In the genomic region with DNA sequence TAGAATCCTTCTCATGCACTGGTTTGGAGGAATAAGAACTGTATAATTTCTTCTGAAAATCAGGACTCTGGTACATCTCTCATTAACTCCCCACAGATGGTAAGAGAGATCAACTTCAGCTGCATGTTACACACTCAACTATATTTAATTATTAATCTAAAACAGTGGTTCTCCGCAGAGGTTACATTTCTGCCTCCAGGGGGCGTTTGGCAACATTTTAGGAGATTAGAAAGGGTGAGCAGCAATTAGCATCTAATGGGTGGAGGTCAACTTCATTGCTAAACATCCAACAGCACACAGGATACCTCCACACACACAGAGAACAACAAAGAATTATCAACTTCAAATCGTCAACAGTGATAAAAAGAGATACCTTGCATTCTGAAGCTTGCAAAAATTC, we compare ENCODE assay signal across 8 mouse cellular contexts. TPM values are rescaled to one million over a fixed set of nuclear protein-coding genes. Genes with fewer than 3 reads are reported as not detected.
DNase-seq lines count a peak whose midpoint lies in the region; ATAC-seq lines count a peak whose summit lies in the region.

No protein-coding gene starts in this region.

- intact Hi-C loops in gastrocnemius, postnatal 36 days (cut with DNase I) = no loop called here

- H3K9ac ChIP-seq in heart, embryonic 15.5 days = no peak overlapping the region

- 0 out of 2 replicates have a peak overlapping the region, but pooled peaks have one; percentile 82 for H3K4me3 ChIP-seq in heart, embryonic 15.5 days
- H3K4me3 ChIP-seq in midbrain, embryonic 10.5 days = peak overlapping the region; percentile 71; the same call in 1 of the 2 replicates

- no peak overlapping the region for H3K27ac ChIP-seq in heart, embryonic 15.5 days
- no peak overlapping the region for H3K27ac ChIP-seq in midbrain, embryonic 10.5 days (replicated peaks)

- peak; percentile 19 for DNase-seq in right cerebral cortex, adult 18-20 months
- DNase-seq in right cerebral cortex, postnatal 25 days = no peak
- peak; percentile 73 to 74 for DNase-seq in cerebellum, postnatal 10 days
- DNase-seq in kidney, postnatal 14 days = peak; percentile 83
- DNase-seq in midbrain, embryonic 10.5 days (ENCODE audit: low spot score) = peak; percentile 26
- DNase-seq in gastrocnemius, postnatal 36 days = no peak

- H3K27me3 ChIP-seq in heart, embryonic 15.5 days = no peaks in the 10 kb centered on the region
- H3K27me3 ChIP-seq in midbrain, embryonic 10.5 days (ENCODE audit: low read depth, poor library complexity, severe bottlenecking) = peaks cover 22% of the 10 kb centered on the region

- H3K4me1 ChIP-seq in heart, embryonic 15.5 days (replicated peaks) = peaks cover 9% of the 10 kb centered on the region
- H3K4me1 ChIP-seq in midbrain, embryonic 10.5 days = peaks cover 13% of the 10 kb centered on the region

- 16% methylated on average over 3 of the region's 3 CpGs for WGBS in heart, embryonic 15.5 days
- WGBS in midbrain, embryonic 10.5 days = 11% methylated on average over 3 of the region's 3 CpGs

- peak overlapping the region; percentile 93 for H3K4me2 ChIP-seq in heart, embryonic 15.5 days

- no peak for ATAC-seq in heart, embryonic 15.5 days (replicated peaks; ENCODE audit: insufficient number of reproducible peaks, insufficient read depth, low FRiP score, low read depth)
- no peak for ATAC-seq in erythroid progenitor cell, adult 5-6 weeks (replicated peaks; ENCODE audit: low FRiP score, poor library complexity, severe bottlenecking)

- H3K36me3 ChIP-seq in heart, embryonic 15.5 days = no peaks in the 10 kb centered on the region
- no peaks in the 10 kb centered on the region for H3K36me3 ChIP-seq in midbrain, embryonic 10.5 days

- H3K9me3 ChIP-seq in heart, embryonic 15.5 days (replicated peaks) = no peaks in the 10 kb centered on the region
- no peaks in the 10 kb centered on the region for H3K9me3 ChIP-seq in midbrain, embryonic 10.5 days (replicated peaks)

RNA-seq across cellular contexts. Expression of gene Gnai1, which starts 2.0 kb away (rescaled TPM):
- 24.8 and 25.3 TPM in 2 replicates for polyA plus RNA-seq in heart, embryonic 15.5 days (2015; fragmentation: Nextera tagmentation; extraction: Ambion mirVana)
- 19.4 and 21.3 TPM in 2 replicates for polyA plus RNA-seq in midbrain, embryonic 10.5 days (2016; fragmentation: Nextera tagmentation; extraction: Ambion mirVana)
- total RNA-seq in erythroid progenitor cell, adult 5-6 weeks (2015; ENCODE audit: low replicate concordance) = 1.3 TPM in 1 of 2 replicates, not detected in the other
- not detected in 2 replicates for total RNA-seq in erythroid progenitor cell, adult 5-6 weeks (2017; ENCODE audit: low replicate concordance)
- 1 to 10 TPM; 2.0 to 2.6 TPM for total RNA-seq in gastrocnemius, postnatal 36 days (2021)

Comparison
In these comparisons a context has a peak if more than half of its experiments do, and no peak if none do; other contexts are left out.
1. DNase-seq: peak in right cerebral cortex, adult 18-20 months (single experiment), cerebellum, postnatal 10 days (2 of 2), kidney, postnatal 14 days (single experiment) and midbrain, embryonic 10.5 days (single experiment); none in right cerebral cortex, postnatal 25 days (single experiment) and gastrocnemius, postnatal 36 days (0 of 2).